Comparison of ENCODE assay signal across 8 mouse cellular contexts in the genomic region with DNA sequence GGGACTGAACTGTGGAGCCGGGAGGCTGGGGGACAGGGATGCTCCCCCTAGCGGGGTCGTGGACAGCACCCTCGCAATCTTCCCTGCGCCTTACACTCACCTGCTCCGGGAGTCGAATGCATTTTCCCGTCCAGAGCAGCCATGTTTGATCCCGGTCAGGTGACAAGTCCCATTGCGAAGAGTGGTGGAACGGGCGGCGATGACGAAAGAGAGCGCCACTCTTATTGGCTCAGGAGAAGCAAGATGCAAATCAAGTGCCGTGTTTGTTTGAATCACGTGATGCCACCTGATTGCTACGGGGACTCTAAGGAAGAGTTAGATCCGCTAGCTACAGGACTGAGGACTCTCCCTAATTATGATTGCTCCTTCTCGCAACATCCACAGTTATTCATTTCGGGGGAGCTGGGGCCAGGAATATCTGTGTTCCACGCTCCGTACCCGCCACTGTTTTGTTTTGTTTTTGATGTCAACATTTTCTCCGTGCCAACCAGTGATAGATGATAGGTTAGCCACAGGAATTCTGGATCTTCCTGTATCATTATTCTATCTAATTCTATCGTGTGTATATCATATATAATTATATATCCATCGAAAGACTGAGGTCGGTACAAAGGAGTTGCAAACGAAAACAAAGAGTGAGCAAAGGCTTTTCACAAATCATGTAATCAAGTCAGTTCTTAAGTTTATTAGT. TPM values are rescaled to one million over a fixed set of nuclear protein-coding genes. Genes with fewer than 3 reads are reported as not detected.
DNase-seq lines count a peak whose midpoint lies in the region; ATAC-seq lines count a peak whose summit lies in the region.

A gene (minus strand): TSS at position 179 of the 691 bp plus-strand sequence.

- H3K4me3 ChIP-seq in brown adipose tissue, adult 24 weeks (ENCODE audit: insufficient read depth, low read depth, low read length): peak within 1 kb of the TSS; percentile 94
- peak within 1 kb of the TSS; percentile 82 for H3K4me3 ChIP-seq in heart, embryonic 13.5 days
- peak within 1 kb of the TSS; percentile 84 for H3K4me3 ChIP-seq in liver, embryonic 12.5 days
- peak within 1 kb of the TSS; percentile 62 for H3K4me3 ChIP-seq in stomach, embryonic 15.5 days (replicated peaks)

- H3K27ac ChIP-seq in brown adipose tissue, adult 24 weeks (replicated peaks; ENCODE audit: low read depth, low read length): 0 out of 2 replicates have a peak within 1 kb of the TSS, but pooled peaks have one; percentile 15
- H3K27ac ChIP-seq in heart, embryonic 13.5 days (replicated peaks): peak within 1 kb of the TSS; percentile 84
- peak within 1 kb of the TSS; percentile 87 for H3K27ac ChIP-seq in liver, embryonic 12.5 days
- H3K27ac ChIP-seq in stomach, embryonic 15.5 days: peak within 1 kb of the TSS; percentile 75

- H3K4me2 ChIP-seq in heart, embryonic 13.5 days: peak within 1 kb of the TSS; percentile 89
- H3K4me2 ChIP-seq in liver, embryonic 12.5 days: peak within 1 kb of the TSS; percentile 91
- peak within 1 kb of the TSS; percentile 89 for H3K4me2 ChIP-seq in stomach, embryonic 15.5 days

- peak; percentile 94 for ATAC-seq in heart, embryonic 13.5 days (ENCODE audit: extremely low read depth, insufficient number of reproducible peaks, low FRiP score, low TSS enrichment)
- peak; percentile 91 for ATAC-seq in liver, embryonic 12.5 days
- ATAC-seq in stomach, embryonic 15.5 days (ENCODE audit: insufficient read depth, low FRiP score, low read depth): peak; percentile 95

- no peaks in the 10 kb centered on the region for H3K9me3 ChIP-seq in heart, embryonic 13.5 days
- no peaks in the 10 kb centered on the region for H3K9me3 ChIP-seq in liver, embryonic 12.5 days (replicated peaks)
- H3K9me3 ChIP-seq in stomach, embryonic 15.5 days: no peaks in the 10 kb centered on the region

- H3K9ac ChIP-seq in heart, embryonic 13.5 days: peak within 1 kb of the TSS; percentile 85
- peak within 1 kb of the TSS; percentile 80 for H3K9ac ChIP-seq in liver, embryonic 12.5 days
- peak within 1 kb of the TSS; percentile 40; the same call in 1 of the 2 replicates for H3K9ac ChIP-seq in stomach, embryonic 15.5 days

- H3K4me1 ChIP-seq in brown adipose tissue, adult 24 weeks (ENCODE audit: control insufficient read depth, insufficient read depth, insufficient read length, low read length): no peaks in the 10 kb centered on the region; the same call in 1 of the 2 replicates
- peaks cover 19% of the 10 kb centered on the region for H3K4me1 ChIP-seq in heart, embryonic 13.5 days
- peaks cover 40% of the 10 kb centered on the region for H3K4me1 ChIP-seq in liver, embryonic 12.5 days
- H3K4me1 ChIP-seq in stomach, embryonic 15.5 days: peaks cover 9% of the 10 kb centered on the region; the same call in 1 of the 2 replicates

- DNase-seq in CD4-positive, CD25-positive, alpha-beta regulatory T cell, adult 2 months (ENCODE audit: low read depth, low spot score): peak; percentile 95
- DNase-seq in fat pad, adult 2 months (ENCODE audit: extremely low read depth, low read depth, low spot score): peak; percentile 84
- peak; percentile 96 for DNase-seq in kidney, postnatal 10 days
- DNase-seq in natural killer cell, adult 2 months (ENCODE audit: low spot score in 2 of 2): peak; percentile 88 to 89

- H3K36me3 ChIP-seq in heart, embryonic 13.5 days: peaks cover 24% of the 10 kb centered on the region
- peaks cover 16% of the 10 kb centered on the region for H3K36me3 ChIP-seq in liver, embryonic 12.5 days
- no peaks in the 10 kb centered on the region for H3K36me3 ChIP-seq in stomach, embryonic 15.5 days

- H3K27me3 ChIP-seq in heart, embryonic 13.5 days (replicated peaks): no peaks in the 10 kb centered on the region
- H3K27me3 ChIP-seq in liver, embryonic 12.5 days (replicated peaks): no peaks in the 10 kb centered on the region
- H3K27me3 ChIP-seq in stomach, embryonic 15.5 days (replicated peaks): no peaks in the 10 kb centered on the region

- 1% methylated on average over 29 of the region's 29 CpGs for WGBS in heart, embryonic 13.5 days
- WGBS in liver, embryonic 12.5 days (ENCODE audit: insufficient replicate concordance): under 1% methylated on average over 29 of the region's 29 CpGs
- WGBS in stomach, embryonic 15.5 days: under 1% methylated on average over 29 of the region's 29 CpGs

RNA-seq across cellular contexts. Expression of the gene that starts here (rescaled TPM):
- polyA plus RNA-seq in brown adipose tissue, adult 24 weeks (2012; ENCODE audit: insufficient read depth, insufficient read length, missing spikeins): 8.6 and 11.1 TPM in 2 replicates
- polyA plus RNA-seq in heart, embryonic 13.5 days (2015; fragmentation: Nextera tagmentation; extraction: Ambion mirVana): 7.4 and 8.1 TPM in 2 replicates
- 10.6 and 11.1 TPM in 2 replicates for polyA plus RNA-seq in liver, embryonic 12.5 days (2016; fragmentation: Nextera tagmentation; extraction: Ambion mirVana)
- polyA plus RNA-seq in stomach, embryonic 15.5 days (2015; fragmentation: Nextera tagmentation; extraction: Ambion mirVana): 12.0 and 14.1 TPM in 2 replicates

Comparison
In these comparisons a context has a peak if more than half of its experiments do, and no peak if none do; other contexts are left out.
1. Peak in every context shown above with its lines: DNase-seq, ATAC-seq, H3K4me3 ChIP-seq and H3K27ac ChIP-seq.
2. H3K27ac ChIP-seq: peak in every context shown above with its lines; median percentile 87 in liver, embryonic 12.5 days; 84 in heart, embryonic 13.5 days; 75 in stomach, embryonic 15.5 days; 15 in brown adipose tissue, adult 24 weeks.